Mouse (Mus musculus) limb, embryonic 12.5 days (tissue): ENCODE data around the gene Bard1. TPM values are rescaled to one million over a fixed set of nuclear protein-coding genes. Genes with fewer than 3 reads are reported as not detected.

ENCODE experiments used
- ATAC-seq: fragments of 200-750 bp; cut with Nextera tagmentation; 2 replicates; pipeline ENCODE4 v1.8.0; 2017; ENCODE audit warnings: low read depth, moderate TSS enrichment; ENCODE audit not compliant: insufficient number of reproducible peaks, insufficient read depth, low FRiP score, low TSS enrichment
- H3K27ac ChIP-seq: fragments of 300-500 bp; sonication (generic); 2 replicates; pipeline ENCODE4 v1.5.1; 2016; ENCODE audit warnings: mild to moderate bottlenecking, moderate library complexity
- H3K27me3 ChIP-seq: fragments of 300-500 bp; sonication (generic); 2 replicates; pipeline ENCODE4 v1.6.1; 2016; ENCODE audit warnings: mild to moderate bottlenecking, moderate library complexity
- H3K36me3 ChIP-seq: fragments of 300-500 bp; sonication (generic); 2 replicates; pipeline ENCODE4 v1.6.1; 2016; ENCODE audit warnings: mild to moderate bottlenecking, moderate library complexity
- H3K4me1 ChIP-seq: fragments of 300-500 bp; sonication (generic); replicated peaks from 2 replicates; pipeline ENCODE4 v1.6.1; 2016
- H3K4me2 ChIP-seq: fragments of 300-500 bp; sonication (generic); 2 replicates; pipeline ENCODE4 v1.6.1; 2016; ENCODE audit warnings: mild to moderate bottlenecking, moderate library complexity
- H3K4me3 ChIP-seq: fragments of 300-500 bp; sonication (generic); replicated peaks from 2 replicates; pipeline ENCODE4 v1.5.1; 2016; ENCODE audit warnings: mild to moderate bottlenecking
- H3K9ac ChIP-seq: fragments of 300-500 bp; sonication (generic); replicated peaks from 2 replicates; pipeline ENCODE4 v1.6.1; 2016; ENCODE audit warnings: mild to moderate bottlenecking, moderate library complexity
- H3K9me3 ChIP-seq: fragments of 300-500 bp; sonication (generic); 2 replicates; pipeline ENCODE4 v1.6.1; 2016; ENCODE audit warnings: mild to moderate bottlenecking, moderate library complexity
- WGBS: fragments of 180-500 bp; shearing (Covaris S2); methylation state at CpG from one replicate; pipeline ENCODE4 v1.1.7; 2016; 5-methylcytosine and 5-hydroxymethylcytosine counted together
- polyA plus RNA-seq: library from polyadenylated mRNA; unstranded; fragments of >200 nt; fragmentation: Nextera tagmentation; extraction: Ambion mirVana; gene quantifications from 2 replicates; pipeline ENCODE4 v1.2.1, GENCODE M21; 2016

The Bard1 gene
- polyA plus RNA-seq, 1 experiment from 2014 or later, result 3.4 TPM

GRCm38 (mm10) chr1:71052756-71053155, 50.2 kb downstream of the Bard1 start:
- 97% methylated on average over 2 of the region's 2 CpGs for WGBS
- H3K9me3 ChIP-seq, result no peaks in the 10 kb centered on the region
- no peak overlapping the region for H3K27ac ChIP-seq
- no peaks in the 10 kb centered on the region for H3K4me1 ChIP-seq
- peaks cover 8% of the 10 kb centered on the region for H3K36me3 ChIP-seq
- H3K4me2 ChIP-seq, result no peak overlapping the region
- ATAC-seq, result no peak
- no peaks in the 10 kb centered on the region for H3K27me3 ChIP-seq
- H3K9ac ChIP-seq, result no peak overlapping the region
- no peak overlapping the region for H3K4me3 ChIP-seq

- Histone ChIP-seq H3K4me3 (no peak overlapping the region), H3K36me3 (peaks cover 7% of the 10 kb centered on the region), H3K4me2 (no peak overlapping the region), H3K27me3 (no peaks in the 10 kb centered on the region), H3K9ac (no peak overlapping the region), H3K9me3 (no peaks in the 10 kb centered on the region), H3K27ac (no peak overlapping the region), H3K4me1 (no peaks in the 10 kb centered on the region)
- ATAC-seq, result no peak
- 87% methylated on average over 3 of the region's 3 CpGs for WGBS
These were observed 50.7 kb downstream of the Bard1 start for GRCm38 (mm10) chr1:71052252-71052651.

GRCm38 (mm10) chr1:71045141-71045540, 57.8 kb downstream of the Bard1 start:
- Histone ChIP-seq H3K4me1 (no peaks in the 10 kb centered on the region), H3K4me3 (no peak overlapping the region), H3K36me3 (peaks cover 2% of the 10 kb centered on the region; the same call in 1 of the 2 replicates), H3K4me2 (no peak overlapping the region), H3K9me3 (no peaks in the 10 kb centered on the region), H3K27me3 (no peaks in the 10 kb centered on the region), H3K27ac (no peak overlapping the region), H3K9ac (no peak overlapping the region)
- ATAC-seq, result no peak
- 80% methylated on average over 2 of the region's 2 CpGs for WGBS

- H3K4me1 ChIP-seq, result no peaks in the 10 kb centered on the region
- H3K27ac ChIP-seq, result no peak overlapping the region
- 80% methylated on average over 3 of the region's 3 CpGs for WGBS
- no peaks in the 10 kb centered on the region for H3K27me3 ChIP-seq
- no peak overlapping the region for H3K4me2 ChIP-seq
- no peaks in the 10 kb centered on the region for H3K9me3 ChIP-seq
- ATAC-seq, result no peak
- H3K4me3 ChIP-seq, result no peak overlapping the region
- H3K9ac ChIP-seq, result no peak overlapping the region
- 0 out of 2 replicates have a peak, but pooled peaks cover 2% of the 10 kb centered on the region for H3K36me3 ChIP-seq
These were observed 59.0 kb downstream of the Bard1 start for GRCm38 (mm10) chr1:71043951-71044350.

GRCm38 (mm10) chr1:71036999-71037398, 65.9 kb downstream of the Bard1 start:
- Histone ChIP-seq H3K9ac (no peak overlapping the region), H3K9me3 (no peaks in the 10 kb centered on the region), H3K27me3 (no peaks in the 10 kb centered on the region), H3K36me3 (no peaks in the 10 kb centered on the region), H3K4me2 (no peak overlapping the region), H3K4me3 (no peak overlapping the region), H3K4me1 (no peaks in the 10 kb centered on the region), H3K27ac (no peak overlapping the region)
- ATAC-seq, result no peak
- 69% methylated on average over 7 of the region's 7 CpGs for WGBS

GRCm38 (mm10) chr1:71035565-71035964, 67.4 kb downstream of the Bard1 start:
- no peak overlapping the region for H3K4me2 ChIP-seq
- H3K4me1 ChIP-seq, result no peaks in the 10 kb centered on the region
- 64% methylated on average over 1 of the region's 1 CpGs for WGBS
- no peak overlapping the region for H3K27ac ChIP-seq
- no peaks in the 10 kb centered on the region for H3K9me3 ChIP-seq
- no peak overlapping the region for H3K9ac ChIP-seq
- H3K27me3 ChIP-seq, result no peaks in the 10 kb centered on the region
- H3K4me3 ChIP-seq, result no peak overlapping the region
- no peak for ATAC-seq
- H3K36me3 ChIP-seq, result peaks cover 5% of the 10 kb centered on the region; the same call in 1 of the 2 replicates

- no peak overlapping the region for H3K4me3 ChIP-seq
- H3K9ac ChIP-seq, result no peak overlapping the region
- no peak overlapping the region for H3K27ac ChIP-seq
- no peaks in the 10 kb centered on the region for H3K9me3 ChIP-seq
- peaks cover 3% of the 10 kb centered on the region for H3K36me3 ChIP-seq
- no peaks in the 10 kb centered on the region for H3K27me3 ChIP-seq
- no peak overlapping the region for H3K4me2 ChIP-seq
- no peaks in the 10 kb centered on the region for H3K4me1 ChIP-seq
- WGBS, result 76% methylated on average over 5 of the region's 5 CpGs
- no peak for ATAC-seq
These were observed 80.2 kb downstream of the Bard1 start for GRCm38 (mm10) chr1:71022766-71023165.

- Histone ChIP-seq H3K27ac (no peak overlapping the region), H3K9ac (no peak overlapping the region), H3K4me2 (no peak overlapping the region), H3K27me3 (no peaks in the 10 kb centered on the region), H3K36me3 (no peaks in the 10 kb centered on the region), H3K4me1 (no peaks in the 10 kb centered on the region), H3K9me3 (no peaks in the 10 kb centered on the region), H3K4me3 (no peak overlapping the region)
- no peak for ATAC-seq
These were observed 88.6 kb downstream of the Bard1 start for GRCm38 (mm10) chr1:71014345-71014744.

- H3K27me3 ChIP-seq, result no peaks in the 10 kb centered on the region
- no peaks in the 10 kb centered on the region for H3K4me1 ChIP-seq
- no peak overlapping the region for H3K4me2 ChIP-seq
- no peaks in the 10 kb centered on the region for H3K9me3 ChIP-seq
- H3K4me3 ChIP-seq, result no peak overlapping the region
- H3K9ac ChIP-seq, result no peak overlapping the region
- H3K27ac ChIP-seq, result no peak overlapping the region
- 87% methylated on average over 6 of the region's 6 CpGs for WGBS
- no peak for ATAC-seq
- H3K36me3 ChIP-seq, result no peaks in the 10 kb centered on the region
These were observed 96.9 kb downstream of the Bard1 start for GRCm38 (mm10) chr1:71005998-71006397.

GRCm38 (mm10) chr1:71004177-71004576, 98.8 kb downstream of the Bard1 start:
- no peaks in the 10 kb centered on the region for H3K9me3 ChIP-seq
- 35% methylated on average over 1 of the region's 1 CpGs for WGBS
- no peaks in the 10 kb centered on the region for H3K4me1 ChIP-seq
- H3K27me3 ChIP-seq, result no peaks in the 10 kb centered on the region
- H3K9ac ChIP-seq, result no peak overlapping the region
- no peak overlapping the region for H3K27ac ChIP-seq
- no peaks in the 10 kb centered on the region for H3K36me3 ChIP-seq
- H3K4me2 ChIP-seq, result no peak overlapping the region
- H3K4me3 ChIP-seq, result no peak overlapping the region
- no peak for ATAC-seq

- no peak overlapping the region for H3K4me2 ChIP-seq
- H3K4me1 ChIP-seq, result no peaks in the 10 kb centered on the region
- H3K36me3 ChIP-seq, result no peaks in the 10 kb centered on the region
- H3K9ac ChIP-seq, result no peak overlapping the region
- H3K27me3 ChIP-seq, result no peaks in the 10 kb centered on the region
- ATAC-seq, result no peak
- no peaks in the 10 kb centered on the region for H3K9me3 ChIP-seq
- H3K4me3 ChIP-seq, result no peak overlapping the region
- WGBS, result 88% methylated on average over 1 of the region's 1 CpGs
- no peak overlapping the region for H3K27ac ChIP-seq
These were observed 99.2 kb downstream of the Bard1 start for GRCm38 (mm10) chr1:71003741-71004140.

- Histone ChIP-seq H3K36me3 (no peaks in the 10 kb centered on the region), H3K9ac (no peak overlapping the region), H3K4me2 (no peak overlapping the region), H3K4me1 (no peaks in the 10 kb centered on the region), H3K4me3 (no peak overlapping the region), H3K27ac (no peak overlapping the region), H3K27me3 (no peaks in the 10 kb centered on the region), H3K9me3 (no peaks in the 10 kb centered on the region)
- WGBS, result 77% methylated on average over 10 of the region's 10 CpGs
- ATAC-seq, result no peak
These were observed 105.5 kb downstream of the Bard1 start for GRCm38 (mm10) chr1:70997377-70997993.
